11 mouse cellular contexts compared by ENCODE assay signal in genomic region chr9:74909245-74909644, GRCm38 (mm10). TPM values are rescaled to one million over a fixed set of nuclear protein-coding genes. Genes with fewer than 3 reads are reported as not detected.
A peak's percentile ranks its signal among the peaks of the same experiment; 100 is the strongest.
DNase-seq lines count a peak whose midpoint lies in the region; ATAC-seq lines count a peak whose summit lies in the region.
"Had no signal": no experiment of that assay in that cellular context is flagged by ENCODE, and none has a peak within 500 bp of the region (broad histone marks: within the 10 kb centered on the region; RNA-seq: fewer than 3 reads in every experiment).

No protein-coding gene starts in this region.

- WGBS in forebrain, embryonic 10.5 days: 85% methylated on average over 15 of the region's 15 CpGs
- WGBS in forebrain, embryonic 15.5 days: 44% methylated on average over 15 of the region's 15 CpGs
- 81% methylated on average over 15 of the region's 15 CpGs for whole genome bisulfite sequencing in midbrain, embryonic 10.5 days

- no peaks in the 10 kb centered on the region for H3K9me3 ChIP-seq in forebrain, embryonic 10.5 days
- H3K9me3 ChIP-seq in forebrain, embryonic 15.5 days: no peaks in the 10 kb centered on the region
- no peaks in the 10 kb centered on the region for H3K9me3 ChIP-seq in midbrain, embryonic 10.5 days (replicated peaks)
- H3K9me3 ChIP-seq: embryonic facial prominence, embryonic 13.5 days had no signal

- no peaks in the 10 kb centered on the region for H3K36me3 ChIP-seq in forebrain, embryonic 10.5 days (replicated peaks)
- H3K36me3 ChIP-seq in forebrain, embryonic 15.5 days: no peaks in the 10 kb centered on the region
- no peaks in the 10 kb centered on the region for H3K36me3 ChIP-seq in midbrain, embryonic 10.5 days
- H3K36me3 ChIP-seq: embryonic facial prominence, embryonic 13.5 days had no signal

- no peak for ATAC-seq in forebrain, embryonic 15.5 days (replicated peaks)
- no peak for ATAC-seq in megakaryocyte, adult 5-6 weeks (ENCODE audit: poor library complexity, severe bottlenecking)

- H3K4me2 ChIP-seq in forebrain, embryonic 15.5 days (replicated peaks): no peak overlapping the region
- H3K4me2 ChIP-seq: embryonic facial prominence, embryonic 13.5 days had no signal

- peak overlapping the region; percentile 48; the same call in 1 of the 2 replicates for H3K27ac ChIP-seq in forebrain, embryonic 10.5 days
- no peak overlapping the region for H3K27ac ChIP-seq in forebrain, embryonic 15.5 days (replicated peaks)
- H3K27ac ChIP-seq in midbrain, embryonic 10.5 days (replicated peaks): no peak overlapping the region
- H3K27ac ChIP-seq: embryonic facial prominence, embryonic 13.5 days had no signal

- H3K9ac ChIP-seq in forebrain, embryonic 15.5 days (replicated peaks): no peak overlapping the region
- H3K9ac ChIP-seq: embryonic facial prominence, embryonic 13.5 days had no signal

- no peak for DNase-seq in forebrain, embryonic 10.5 days (ENCODE audit: extremely low spot score, low spot score)
- DNase-seq in urinary bladder, adult 18-20 months (ENCODE audit: low spot score in 2 of 2): peak; percentile 57 to 61
- no peak for DNase-seq in urinary bladder, adult 2 months (ENCODE audit: low spot score)
- peak; percentile 67 to 83 for DNase-seq in lung, adult 18-20 months
- no peak for DNase-seq in yolk sac, embryonic 10.5 days (ENCODE audit: low spot score)
- DNase-seq in midbrain, embryonic 10.5 days (ENCODE audit: low spot score): no peak
- DNase-seq: kidney, adult 9 months had no signal

- no peak overlapping the region for H3K4me3 ChIP-seq in forebrain, embryonic 10.5 days
- H3K4me3 ChIP-seq in forebrain, embryonic 15.5 days: no peak overlapping the region
- H3K4me3 ChIP-seq in midbrain, embryonic 10.5 days: no peak overlapping the region
- H3K4me3 ChIP-seq: embryonic facial prominence, embryonic 13.5 days had no signal

- H3K27me3 ChIP-seq in forebrain, embryonic 10.5 days (ENCODE audit: poor library complexity, severe bottlenecking): no peaks in the 10 kb centered on the region
- no peaks in the 10 kb centered on the region for H3K27me3 ChIP-seq in forebrain, embryonic 15.5 days
- no peaks in the 10 kb centered on the region for H3K27me3 ChIP-seq in midbrain, embryonic 10.5 days (ENCODE audit: low read depth, poor library complexity, severe bottlenecking)
- H3K27me3 ChIP-seq: embryonic facial prominence, embryonic 13.5 days had no signal

- H3K4me1 ChIP-seq in forebrain, embryonic 10.5 days: peaks cover 20% of the 10 kb centered on the region
- peaks cover 13% of the 10 kb centered on the region for H3K4me1 ChIP-seq in forebrain, embryonic 15.5 days
- H3K4me1 ChIP-seq in midbrain, embryonic 10.5 days: 0 out of 2 replicates have a peak, but pooled peaks cover 3% of the 10 kb centered on the region

RNA-seq across cellular contexts. Expression of gene Fam214a, which starts 43.4 kb away (rescaled TPM):
- 8.0 and 10.3 TPM in 2 replicates for polyA plus RNA-seq in forebrain, embryonic 10.5 days (2016; fragmentation: Nextera tagmentation; extraction: Ambion mirVana)
- 28.9 and 29.8 TPM in 2 replicates for polyA plus RNA-seq in forebrain, embryonic 15.5 days (2015; fragmentation: Nextera tagmentation; extraction: Ambion mirVana)
- 19.4 and 25.6 TPM in 2 replicates for polyA plus RNA-seq in urinary bladder, adult 2 months (2012; rRNA removed)
- total RNA-seq in megakaryocyte, adult 5-6 weeks (2015): 11.8 and 14.1 TPM in 2 replicates
- total RNA-seq in megakaryocyte, adult 5-6 weeks (2017): 9.3 and 10.5 TPM in 2 replicates
- polyA plus RNA-seq in midbrain, embryonic 10.5 days (2016; fragmentation: Nextera tagmentation; extraction: Ambion mirVana): 7.7 and 13.2 TPM in 2 replicates

RNA-seq across cellular contexts. Expression of gene Onecut1, which starts 47.5 kb away (rescaled TPM):
- polyA plus RNA-seq in forebrain, embryonic 10.5 days (2016; fragmentation: Nextera tagmentation; extraction: Ambion mirVana): 0.92 and 1.2 TPM in 2 replicates
- polyA plus RNA-seq in forebrain, embryonic 15.5 days (2015; fragmentation: Nextera tagmentation; extraction: Ambion mirVana): 0.47 and 1.3 TPM in 2 replicates
- polyA plus RNA-seq in urinary bladder, adult 2 months (2012; rRNA removed): not detected in 2 replicates
- total RNA-seq in megakaryocyte, adult 5-6 weeks (2015): not detected in 2 replicates
- total RNA-seq in megakaryocyte, adult 5-6 weeks (2017): not detected in 2 replicates
- polyA plus RNA-seq in midbrain, embryonic 10.5 days (2016; fragmentation: Nextera tagmentation; extraction: Ambion mirVana): 10.0 and 13.4 TPM in 2 replicates
- total RNA-seq: megakaryocyte progenitor cell, adult 5-6 weeks had no signal
- polyA plus RNA-seq: embryonic facial prominence, embryonic 13.5 days had no signal

Comparison
In these comparisons a context has a peak if more than half of its experiments do, and no peak if none do; other contexts are left out.
1. DNase-seq: peak in urinary bladder, adult 18-20 months (2 of 2) and lung, adult 18-20 months (2 of 2); none in forebrain, embryonic 10.5 days (single experiment), urinary bladder, adult 2 months (single experiment), yolk sac, embryonic 10.5 days (single experiment) and midbrain, embryonic 10.5 days (single experiment).